Mouse (Mus musculus) MEL (cell line): ENCODE data around the gene Wap. TPM values are rescaled to one million over a fixed set of nuclear protein-coding genes. Genes with fewer than 3 reads are reported as not detected.

ENCODE experiments used
- DNase-seq: peaks from one replicate; pipeline ENCODE4 v3.0.0; 2011; ENCODE audit warnings: low read depth, low spot score
- H3K27ac ChIP-seq: 2 replicates; pipeline ENCODE4 v1.5.1; 2012; ENCODE audit warnings: low read depth, mild to moderate bottlenecking, control low read depth, low read length, moderate library complexity; ENCODE audit not compliant: control insufficient read depth
- H3K27me3 ChIP-seq, 2 experiments: fragments of 150-350 bp in 1 of 2; sonication (generic) in 1 of 2; 2 replicates each; pipeline ENCODE4 v1.6.1; 2012; ENCODE audit warnings: low read length in 2 of 2, mild to moderate bottlenecking in 2 of 2, improper control_type of control experiment in 1 of 2, moderate library complexity in 1 of 2; ENCODE audit not compliant: insufficient read depth in 2 of 2, control insufficient read depth in 1 of 2
- H3K36me3 ChIP-seq, 2 experiments: 2 replicates each; pipeline ENCODE4 v1.6.1; 2012 to 2014; ENCODE audit warnings: low read length in 2 of 2, improper control_type of control experiment in 1 of 2, inconsistent platforms in 1 of 2, mild to moderate bottlenecking in 1 of 2; ENCODE audit not compliant: insufficient read depth in 2 of 2, control insufficient read depth in 1 of 2
- H3K4me1 ChIP-seq, 2 experiments: fragments of 150-350 bp in 1 of 2; sonication (generic) in 1 of 2; 2 replicates each; pipeline ENCODE4 v1.6.1; 2012; ENCODE audit warnings: low read length in 2 of 2, improper control_type of control experiment in 1 of 2, mild to moderate bottlenecking in 1 of 2; ENCODE audit not compliant: insufficient read depth in 2 of 2, control insufficient read depth in 1 of 2
- H3K4me3 ChIP-seq, 2 experiments: fragments of 150-350 bp in 1 of 2; sonication (generic) in 1 of 2; 2 replicates each; pipeline ENCODE4 v1.5.1; 2012; ENCODE audit warnings: low read depth in 2 of 2, low read length in 2 of 2, mild to moderate bottlenecking in 2 of 2, moderate library complexity in 2 of 2, control low read depth in 1 of 2, improper control_type of control experiment in 1 of 2; ENCODE audit not compliant: control insufficient read depth in 1 of 2, insufficient read depth in 1 of 2
- H3K79me2 ChIP-seq: 2 replicates; pipeline ENCODE4 v1.6.1; 2012; ENCODE audit warnings: mild to moderate bottlenecking, low read length, moderate library complexity; ENCODE audit not compliant: control insufficient read depth, poor library complexity, insufficient read depth
- H3K9ac ChIP-seq: 2 replicates; pipeline ENCODE4 v1.6.1; 2012; ENCODE audit warnings: low read depth, mild to moderate bottlenecking, control low read depth, low read length, moderate library complexity; ENCODE audit not compliant: control insufficient read depth, poor library complexity, severe bottlenecking
- H3K9me3 ChIP-seq: fragments of 150-350 bp; sonication (generic); replicated peaks from 2 replicates; pipeline ENCODE4 v1.6.1; 2012; ENCODE audit warnings: mild to moderate bottlenecking, low read length, improper control_type of control experiment, moderate library complexity; ENCODE audit not compliant: insufficient read depth
- BHLHE40 ChIP-seq: IDR thresholded peaks from 2 replicates; pipeline ENCODE4 v1.6.1; 2012; ENCODE audit warnings: low read depth, mild to moderate bottlenecking, inconsistent platforms, low read length, improper control_type of control experiment, borderline replicate concordance
- CHD1 ChIP-seq: IDR thresholded peaks from 2 replicates; pipeline ENCODE4 v1.6.1; 2012; ENCODE audit warnings: low read depth, mild to moderate bottlenecking, inconsistent platforms, low read length, improper control_type of control experiment
- CHD2 ChIP-seq: IDR thresholded peaks from 2 replicates; pipeline ENCODE4 v1.6.1; 2011; ENCODE audit warnings: low read length, improper control_type of control experiment
- CTCF ChIP-seq, 3 experiments: IDR thresholded peaks in 2 of 3; conservative IDR thresholded peaks in 1 of 3; 2 replicates each; pipeline ENCODE4 v1.5.1; 2011 to 2012; ENCODE audit warnings: low read length in 3 of 3, low read depth in 2 of 3, mild to moderate bottlenecking in 2 of 3, improper control_type of control experiment in 1 of 3, inconsistent platforms in 1 of 3, mixed read lengths in 1 of 3, moderate library complexity in 1 of 3; ENCODE audit not compliant: control insufficient read depth in 1 of 3, insufficient read depth in 1 of 3, poor library complexity in 1 of 3, severe bottlenecking in 1 of 3
- E2F4 ChIP-seq: IDR thresholded peaks from 2 replicates; pipeline ENCODE4 v1.6.1; 2011; ENCODE audit warnings: low read depth, low read length, improper control_type of control experiment, borderline replicate concordance
- EP300 ChIP-seq, 2 experiments: IDR thresholded peaks; 2 replicates each; pipeline ENCODE4 v1.6.1; 2011; ENCODE audit warnings: improper control_type of control experiment in 2 of 2, low read length in 2 of 2, low read depth in 1 of 2, mild to moderate bottlenecking in 1 of 2
- ETS1 ChIP-seq: IDR thresholded peaks from 2 replicates; pipeline ENCODE4 v1.6.1; 2012; ENCODE audit warnings: low read depth, mild to moderate bottlenecking, inconsistent platforms, low read length, improper control_type of control experiment, moderate library complexity
- MAFK ChIP-seq: IDR thresholded peaks from 2 replicates; pipeline ENCODE4 v1.6.1; 2011; ENCODE audit warnings: low read depth, mild to moderate bottlenecking, low read length, improper control_type of control experiment, borderline replicate concordance
- MAZ ChIP-seq: IDR thresholded peaks from 2 replicates; pipeline ENCODE4 v1.6.1; 2012; ENCODE audit warnings: low read depth, mild to moderate bottlenecking, inconsistent platforms, low read length, improper control_type of control experiment
- MXI1 ChIP-seq: IDR thresholded peaks from 2 replicates; pipeline ENCODE4 v1.6.1; 2011; ENCODE audit warnings: mild to moderate bottlenecking, low read depth, low read length, improper control_type of control experiment
- MYB ChIP-seq: IDR thresholded peaks from 2 replicates; pipeline ENCODE4 v1.6.1; 2011; ENCODE audit warnings: mild to moderate bottlenecking, low read depth, low read length, improper control_type of control experiment
- MYC ChIP-seq: IDR thresholded peaks from 2 replicates; pipeline ENCODE4 v1.6.1; 2011; ENCODE audit warnings: low read depth, mild to moderate bottlenecking, low read length, improper control_type of control experiment, moderate library complexity
- POLR2AphosphoS5 ChIP-seq: IDR thresholded peaks from 2 replicates; pipeline ENCODE4 v1.6.1; 2012; ENCODE audit warnings: low read depth, borderline replicate concordance, mild to moderate bottlenecking, inconsistent platforms, low read length, moderate library complexity, mixed read lengths
- RCOR1 ChIP-seq: IDR thresholded peaks from 2 replicates; pipeline ENCODE4 v1.6.1; 2012; ENCODE audit warnings: low read depth, mild to moderate bottlenecking, inconsistent platforms, low read length, improper control_type of control experiment
- SIN3A ChIP-seq: IDR thresholded peaks from 2 replicates; pipeline ENCODE4 v1.6.1; 2012; ENCODE audit warnings: low read length, improper control_type of control experiment, inconsistent platforms
- TAL1 ChIP-seq: IDR thresholded peaks from 2 replicates; pipeline ENCODE4 v1.6.1; 2012; ENCODE audit warnings: mild to moderate bottlenecking, inconsistent platforms, low read length, moderate library complexity, mixed read lengths
- TBP ChIP-seq: IDR thresholded peaks from 2 replicates; pipeline ENCODE4 v1.8.0; 2011; ENCODE audit warnings: low read depth, low read length, improper control_type of control experiment
- TCF12 ChIP-seq: IDR thresholded peaks from 2 replicates; pipeline ENCODE4 v1.6.1; 2014; ENCODE audit warnings: low read depth, mild to moderate bottlenecking, inconsistent platforms, low read length, improper control_type of control experiment, moderate library complexity
- UBTF ChIP-seq: IDR thresholded peaks from 2 replicates; pipeline ENCODE4 v1.6.1; 2012; ENCODE audit warnings: low read depth, mild to moderate bottlenecking, inconsistent platforms, low read length, improper control_type of control experiment, moderate library complexity, borderline replicate concordance; ENCODE audit not compliant: insufficient read depth
- ZKSCAN1 ChIP-seq: IDR thresholded peaks from 2 replicates; pipeline ENCODE4 v1.6.1; 2012; ENCODE audit warnings: low read depth, mild to moderate bottlenecking, inconsistent platforms, low read length, improper control_type of control experiment, moderate library complexity
- ZMIZ1 ChIP-seq: IDR thresholded peaks from 2 replicates; pipeline ENCODE4 v1.6.1; 2012; ENCODE audit warnings: low read depth, mild to moderate bottlenecking, inconsistent platforms, low read length, improper control_type of control experiment, moderate library complexity
- polyA plus RNA-seq, 2 experiments: library from polyadenylated mRNA; stranded (reverse) in 1 of 2; unstranded in 1 of 2; fragments of >175 nt in 1 of 2; fragments of >200 nt in 1 of 2; gene quantifications; 2 replicates each; pipeline versions ENCODE4 v1.2.1 to v1.2.4; 2012; ENCODE audit warnings: low replicate concordance in 2 of 2, low read depth in 1 of 2; ENCODE audit not compliant: insufficient read length in 2 of 2, insufficient read depth in 1 of 2, missing spikeins in 1 of 2
- total RNA-seq: library from RNA; depleted of rRNA; stranded (reverse); fragments of 300-350 nt; gene quantifications from 2 replicates; pipeline ENCODE4 v1.2.3, GENCODE M21; 2012; rRNA removed

Gene Wap
- total RNA-seq: not detected in 2 replicates
- polyA plus RNA-seq: not detected

GRCm38 (mm10) chr11:6638537-6638936 is at the start of gene Wap:
TSS of gene Wap (minus strand) at chr11:6638637.
- no peak for TF ChIP-seq RCOR1
- no peak for TF ChIP-seq SIN3A
- TF ChIP-seq TBP: no peak
- no peak for TF ChIP-seq ZKSCAN1
- TF ChIP-seq BHLHE40: no peak
- no peak for TF ChIP-seq UBTF
- no peak for TF ChIP-seq TCF12
- TF ChIP-seq ZMIZ1: no peak
- no peak for TF ChIP-seq CHD2
- no peak for TF ChIP-seq CTCF (IDR thresholded peaks at IDR 0.05 in 2 of 3, conservative IDR thresholded peaks at IDR 0.05 in 1 of 3; ENCODE audit: control insufficient read depth in 1 of 3, insufficient read depth in 1 of 3, low read depth in 2 of 3, low read length in 3 of 3, poor library complexity in 1 of 3, severe bottlenecking in 1 of 3)
- TF ChIP-seq TAL1: no peak
- no peak for TF ChIP-seq ETS1
- TF ChIP-seq MYB: no peak
- no peak for TF ChIP-seq MYC
- TF ChIP-seq EP300 (IDR thresholded peaks at IDR 0.05; ENCODE audit: low read depth in 1 of 2, low read length in 2 of 2): no peak
- no peak for TF ChIP-seq MAFK
- TF ChIP-seq MXI1: no peak
- TF ChIP-seq CHD1: no peak
- TF ChIP-seq, all 39 proteins: peak for 0
- DNase-seq: no peak
- H3K79me2 ChIP-seq: no peaks in the 10 kb centered on the region
- no peaks in the 10 kb centered on the region for H3K36me3 ChIP-seq
- no peaks in the 10 kb centered on the region for H3K9me3 ChIP-seq
- H3K4me3 ChIP-seq: no peak within 1 kb of the TSS
- no peaks in the 10 kb centered on the region for H3K4me1 ChIP-seq
- H3K27me3 ChIP-seq: peaks cover 0 to 4% of the 10 kb centered on the region in 2 experiments; a peak in 2 of 4 replicates
- no peak within 1 kb of the TSS for H3K27ac ChIP-seq
- no peak within 1 kb of the TSS for H3K9ac ChIP-seq

GRCm38 (mm10) chr11:6684741-6685140 is 46.3 kb upstream of the Wap start:
- Histone ChIP-seq H3K36me3 (no peaks in the 10 kb centered on the region; a peak in 1 of 4 replicates), H3K27ac (no peak overlapping the region), H3K27me3 (peaks cover 0 to 3% of the 10 kb centered on the region in 2 experiments; a peak in 1 of 4 replicates), H3K4me3 (no peak overlapping the region), H3K9ac (no peak overlapping the region), H3K4me1 (no peaks in the 10 kb centered on the region; a peak in 1 of 4 replicates), H3K79me2 (no peaks in the 10 kb centered on the region), H3K9me3 (no peaks in the 10 kb centered on the region)
- DNase-seq: no peak
- no peak for TF ChIP-seq CHD1
- no peak for TF ChIP-seq MAZ
- no peak for TF ChIP-seq E2F4
- TF ChIP-seq POLR2AphosphoS5: no peak
